Mouse (Mus musculus): ENCODE results near the gene Fgf4. TPM values are rescaled to one million over a fixed set of nuclear protein-coding genes. Genes with fewer than 3 reads are reported as not detected.

Gene Fgf4
- total and polyA plus RNA-seq, 3 experiments = not detected

DNA sequence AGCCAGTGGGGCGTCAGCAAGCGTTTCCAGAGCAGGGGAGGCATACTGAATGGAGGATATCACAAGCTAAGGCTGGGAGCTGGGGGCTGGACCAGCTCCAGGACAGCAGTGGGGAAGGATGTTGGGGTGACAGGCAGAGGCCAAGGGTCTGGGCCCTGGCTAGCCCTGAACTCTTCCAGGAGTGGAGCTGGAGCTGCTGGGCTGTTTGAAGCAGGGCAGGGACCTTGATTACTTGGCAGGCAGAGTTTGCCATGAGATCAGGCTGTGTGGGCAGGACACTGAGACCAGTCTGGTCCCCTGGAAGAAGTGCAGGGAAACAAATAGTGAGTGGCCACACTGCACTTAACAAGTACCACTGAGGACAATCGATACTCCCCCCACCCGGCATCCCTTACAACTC is 27.1 kb downstream of the Fgf4 start:
- Histone ChIP-seq H3K4me1 (ENCODE audit: control insufficient read depth in 1 of 2, insufficient read depth in 2 of 2, low read length in 2 of 2) (no peaks in the 10 kb centered on the region), H3K27me3 (ENCODE audit: control insufficient read depth in 1 of 2, insufficient read depth in 2 of 2, low read length in 2 of 2) (no peaks in the 10 kb centered on the region), H3K4me3 (ENCODE audit: control insufficient read depth in 1 of 2, insufficient read depth in 1 of 2, low read depth in 2 of 2, low read length in 2 of 2) (no peak overlapping the region), H3K79me2 (ENCODE audit: control insufficient read depth, insufficient read depth, low read length, poor library complexity) (no peaks in the 10 kb centered on the region), H3K36me3 (ENCODE audit: control insufficient read depth in 1 of 2, insufficient read depth in 2 of 2, low read length in 2 of 2) (no peaks in the 10 kb centered on the region), H3K9ac (ENCODE audit: control insufficient read depth, low read depth, low read length, poor library complexity, severe bottlenecking) (no peak overlapping the region), H3K9me3 (replicated peaks; ENCODE audit: insufficient read depth, low read length) (no peaks in the 10 kb centered on the region), H3K27ac (ENCODE audit: control insufficient read depth, low read depth, low read length) (no peak overlapping the region)
- TF ChIP-seq ETS1 (IDR thresholded peaks at IDR 0.05; ENCODE audit: low read depth, low read length) (no peak), NELFE (IDR thresholded peaks at IDR 0.05; ENCODE audit: low read depth, low read length) (no peak), MXI1 (IDR thresholded peaks at IDR 0.05; ENCODE audit: low read depth, low read length) (no peak), TAL1 (IDR thresholded peaks at IDR 0.05; ENCODE audit: low read length) (no peak), HCFC1 (IDR thresholded peaks at IDR 0.05; ENCODE audit: low read depth, low read length) (no peak), RCOR1 (IDR thresholded peaks at IDR 0.05; ENCODE audit: low read depth, low read length) (no peak), BHLHE40 (IDR thresholded peaks at IDR 0.05; ENCODE audit: borderline replicate concordance, low read depth, low read length) (no peak), ELF1 (IDR thresholded peaks at IDR 0.05; ENCODE audit: low read depth, low read length) (no peak), MYC (IDR thresholded peaks at IDR 0.05; ENCODE audit: low read depth, low read length) (no peak), GABPA (IDR thresholded peaks at IDR 0.05; ENCODE audit: low read depth, low read length) (no peak), E2F4 (IDR thresholded peaks at IDR 0.05; ENCODE audit: borderline replicate concordance, low read depth, low read length) (no peak), POLR2AphosphoS5 (IDR thresholded peaks at IDR 0.05; ENCODE audit: borderline replicate concordance, low read depth, low read length) (no peak), ZKSCAN1 (IDR thresholded peaks at IDR 0.05; ENCODE audit: low read depth, low read length) (no peak), CTCF (IDR thresholded peaks at IDR 0.05 in 2 of 3, conservative IDR thresholded peaks at IDR 0.05 in 1 of 3; ENCODE audit: control insufficient read depth in 1 of 3, insufficient read depth in 1 of 3, low read depth in 2 of 3, low read length in 3 of 3, poor library complexity in 1 of 3, severe bottlenecking in 1 of 3) (no peak), CHD2 (IDR thresholded peaks at IDR 0.05; ENCODE audit: low read length) (no peak), EP300 (IDR thresholded peaks at IDR 0.05; ENCODE audit: low read depth in 1 of 2, low read length in 2 of 2) (no peak), CHD1 (IDR thresholded peaks at IDR 0.05; ENCODE audit: low read depth, low read length) (no peak)
- DNase-seq (ENCODE audit: low read depth, low spot score) = no peak

DNA sequence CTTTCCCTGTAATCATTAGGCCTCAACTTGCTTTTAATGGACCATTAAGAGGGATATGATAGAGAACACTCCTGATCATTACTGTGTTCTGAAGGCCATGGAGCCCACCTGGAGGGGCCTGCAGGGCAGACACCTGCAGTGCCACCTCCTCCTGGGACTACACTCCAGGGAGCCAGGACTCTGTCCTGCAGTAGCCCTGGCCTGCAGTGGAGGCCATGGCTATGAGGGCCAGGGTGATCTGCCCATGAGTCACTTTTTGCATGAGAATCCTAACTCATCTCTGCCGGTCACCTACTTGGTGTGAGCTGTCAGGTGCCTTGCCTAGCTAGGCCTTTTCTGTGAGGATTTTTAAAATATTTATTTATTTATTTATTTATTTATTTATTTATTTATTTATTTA is 31.2 kb downstream of the Fgf4 start:
- no peaks in the 10 kb centered on the region for H3K36me3 ChIP-seq (ENCODE audit: control insufficient read depth in 1 of 2, insufficient read depth in 2 of 2, low read length in 2 of 2)
- no peaks in the 10 kb centered on the region for H3K9me3 ChIP-seq (replicated peaks; ENCODE audit: insufficient read depth, low read length)
- TF ChIP-seq TCF12 (IDR thresholded peaks at IDR 0.05; ENCODE audit: low read depth, low read length) = no peak
- no peak for TF ChIP-seq NRF1 (IDR thresholded peaks at IDR 0.05; ENCODE audit: insufficient read depth, low read depth, low read length, poor library complexity, severe bottlenecking)
- TF ChIP-seq ETS1 (IDR thresholded peaks at IDR 0.05; ENCODE audit: low read depth, low read length) = no peak
- no peak for TF ChIP-seq NELFE (IDR thresholded peaks at IDR 0.05; ENCODE audit: low read depth, low read length)
- H3K4me3 ChIP-seq (ENCODE audit: control insufficient read depth in 1 of 2, insufficient read depth in 1 of 2, low read depth in 2 of 2, low read length in 2 of 2) = no peak overlapping the region
- H3K27me3 ChIP-seq (ENCODE audit: control insufficient read depth in 1 of 2, insufficient read depth in 2 of 2, low read length in 2 of 2) = no peaks in the 10 kb centered on the region
- H3K4me1 ChIP-seq (ENCODE audit: control insufficient read depth in 1 of 2, insufficient read depth in 2 of 2, low read length in 2 of 2) = no peaks in the 10 kb centered on the region
- no peak for DNase-seq (ENCODE audit: low read depth, low spot score)
- no peak overlapping the region for H3K27ac ChIP-seq (ENCODE audit: control insufficient read depth, low read depth, low read length)
- H3K79me2 ChIP-seq (ENCODE audit: control insufficient read depth, insufficient read depth, low read length, poor library complexity) = no peaks in the 10 kb centered on the region
- no peak overlapping the region for H3K9ac ChIP-seq (ENCODE audit: control insufficient read depth, low read depth, low read length, poor library complexity, severe bottlenecking)
